Mouse (Mus musculus): Measurements from ENCODE around the gene Med28. TPM values are rescaled to one million over a fixed set of nuclear protein-coding genes. Genes with fewer than 3 reads are reported as not detected.

Med28 gene
- polyA plus RNA-seq, 1 experiment, result 4.4 TPM

DNA sequence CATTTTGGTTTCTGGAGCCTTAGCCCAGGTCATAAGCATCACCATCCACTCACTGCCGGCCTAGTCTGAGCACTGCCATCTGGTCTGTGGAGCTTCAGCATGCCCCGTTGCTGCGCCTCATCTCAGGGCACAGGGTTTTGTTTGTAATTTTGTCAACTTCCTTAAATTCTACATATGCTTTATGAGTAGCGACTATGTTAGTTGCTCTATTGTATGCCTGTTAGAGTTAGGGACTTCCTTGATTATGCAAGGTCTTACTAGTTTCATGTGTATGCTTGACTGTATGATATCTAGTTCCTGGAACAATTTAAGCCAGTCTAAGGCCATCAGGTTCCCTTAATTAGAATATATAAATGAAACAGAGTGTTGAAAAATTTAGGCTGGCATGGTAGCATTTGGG, 6.3 kb downstream of the Med28 start:
- Histone ChIP-seq H3K27me3 (ENCODE audit: control insufficient read depth) (no peaks in the 10 kb centered on the region), H3K4me3 (replicated peaks) (no peak overlapping the region), H3K9me3 (ENCODE audit: control insufficient read depth, low read length) (no peaks in the 10 kb centered on the region), H3K4me1 (ENCODE audit: control insufficient read depth) (peaks cover 10% of the 10 kb centered on the region), H3K36me3 (ENCODE audit: control insufficient read depth) (peaks cover 78% of the 10 kb centered on the region)
- no peak for TF ChIP-seq TAL1 (IDR thresholded peaks at IDR 0.05; ENCODE audit: low read length)
- TF ChIP-seq GATA1 (IDR thresholded peaks at IDR 0.05; ENCODE audit: low read length), result no peak

DNA sequence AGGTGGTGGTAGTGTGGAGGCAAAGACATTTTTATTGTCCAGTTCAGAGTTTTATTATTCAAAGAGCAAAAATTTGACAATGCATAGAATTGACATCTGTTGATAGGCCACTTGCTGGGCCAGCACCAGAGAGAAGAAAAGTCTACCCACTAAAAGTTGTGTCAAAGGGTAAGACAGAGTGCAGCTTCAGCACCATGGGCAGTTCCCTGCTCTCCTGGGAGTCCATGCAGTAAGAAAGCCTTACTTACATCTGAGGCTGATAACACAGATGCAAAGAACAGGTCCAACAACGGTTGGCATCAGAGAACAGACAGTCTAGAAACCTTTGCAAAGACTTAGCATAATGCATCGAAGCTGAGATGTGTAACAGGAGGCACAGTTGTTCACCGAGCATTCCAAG, 9.7 kb downstream of the Med28 start:
- no peak overlapping the region for H3K4me3 ChIP-seq (replicated peaks)
- H3K36me3 ChIP-seq (ENCODE audit: control insufficient read depth), result peaks cover 54% of the 10 kb centered on the region
- TF ChIP-seq TAL1 (IDR thresholded peaks at IDR 0.05; ENCODE audit: low read length), result no peak
- no peak for TF ChIP-seq GATA1 (IDR thresholded peaks at IDR 0.05; ENCODE audit: low read length)

GRCm38 (mm10) chr5:45534319-45535098, 14.5 kb downstream of the Med28 start:
- TF ChIP-seq GATA1 (IDR thresholded peaks at IDR 0.05; ENCODE audit: low read length) (no peak), TAL1 (IDR thresholded peaks at IDR 0.05; ENCODE audit: low read length) (no peak)
- peaks cover 4% of the 10 kb centered on the region for H3K4me1 ChIP-seq (ENCODE audit: control insufficient read depth)
- H3K9me3 ChIP-seq (ENCODE audit: control insufficient read depth, low read length), result no peaks in the 10 kb centered on the region
- H3K36me3 ChIP-seq (ENCODE audit: control insufficient read depth), result peaks cover 7% of the 10 kb centered on the region
- no peak overlapping the region for H3K4me3 ChIP-seq (replicated peaks)
- no peaks in the 10 kb centered on the region for H3K27me3 ChIP-seq (ENCODE audit: control insufficient read depth)

More for the DNA sequence above, 9.7 kb downstream of the Med28 start:
- no peaks in the 10 kb centered on the region for H3K9me3 ChIP-seq (ENCODE audit: control insufficient read depth, low read length)
- peaks cover 4% of the 10 kb centered on the region for H3K4me1 ChIP-seq (ENCODE audit: control insufficient read depth)
- no peaks in the 10 kb centered on the region for H3K27me3 ChIP-seq (ENCODE audit: control insufficient read depth)

DNA sequence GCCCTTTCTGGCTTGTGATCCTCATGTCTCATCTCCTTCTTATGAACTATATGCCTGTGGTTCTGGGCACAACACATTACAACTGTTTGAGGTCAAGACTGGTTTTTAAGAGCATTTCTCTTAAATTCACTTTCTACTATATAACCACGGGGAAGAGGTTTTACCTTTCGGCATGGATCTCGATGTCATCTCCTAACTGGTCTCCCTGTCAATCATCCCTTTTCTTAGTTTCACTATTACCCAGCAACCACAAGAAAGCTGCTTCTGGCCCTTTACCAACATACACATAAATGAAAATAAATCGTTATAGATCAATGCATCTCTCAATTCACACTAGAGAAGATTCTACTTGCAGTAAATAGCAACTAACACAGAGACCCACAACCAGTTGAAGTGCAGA, 15.1 kb downstream of the Med28 start:
- H3K4me1 ChIP-seq (ENCODE audit: control insufficient read depth), result peaks cover 4% of the 10 kb centered on the region
- H3K4me3 ChIP-seq (replicated peaks), result no peak overlapping the region
- peaks cover 3% of the 10 kb centered on the region; the same call in 1 of the 2 replicates for H3K36me3 ChIP-seq (ENCODE audit: control insufficient read depth)
- no peak for TF ChIP-seq GATA1 (IDR thresholded peaks at IDR 0.05; ENCODE audit: low read length)
- no peak for TF ChIP-seq TAL1 (IDR thresholded peaks at IDR 0.05; ENCODE audit: low read length)
- H3K9me3 ChIP-seq (ENCODE audit: control insufficient read depth, low read length), result no peaks in the 10 kb centered on the region
- no peaks in the 10 kb centered on the region for H3K27me3 ChIP-seq (ENCODE audit: control insufficient read depth)

DNA sequence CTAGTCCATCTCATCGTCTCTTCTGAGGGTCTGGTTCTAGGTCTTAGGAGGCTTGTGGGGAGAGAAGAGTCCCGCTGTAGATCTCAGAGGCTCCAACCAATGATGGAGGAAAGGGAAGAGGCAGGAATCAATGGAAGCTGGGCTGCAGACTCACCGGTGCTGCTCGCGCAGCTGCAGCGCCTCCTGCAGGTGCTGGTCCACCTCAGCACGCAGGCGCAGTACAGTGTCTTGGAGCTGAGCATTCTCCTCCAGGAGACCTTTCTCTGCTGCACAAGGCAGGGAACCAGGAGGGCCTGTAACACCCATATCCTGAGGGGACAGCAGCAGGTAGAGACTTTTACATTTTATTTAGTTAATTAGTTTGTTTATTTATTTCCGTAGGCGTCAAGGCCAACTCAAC, 19.5 kb downstream of the Med28 start:
- TF ChIP-seq TAL1 (IDR thresholded peaks at IDR 0.05; ENCODE audit: low read length) (no peak), GATA1 (IDR thresholded peaks at IDR 0.05; ENCODE audit: low read length) (no peak)
- H3K4me1 ChIP-seq (ENCODE audit: control insufficient read depth), result no peaks in the 10 kb centered on the region
- no peaks in the 10 kb centered on the region for H3K27me3 ChIP-seq (ENCODE audit: control insufficient read depth)
- H3K9me3 ChIP-seq (ENCODE audit: control insufficient read depth, low read length), result no peaks in the 10 kb centered on the region
- no peak overlapping the region for H3K4me3 ChIP-seq (replicated peaks)
- H3K36me3 ChIP-seq (ENCODE audit: control insufficient read depth), result no peaks in the 10 kb centered on the region

DNA sequence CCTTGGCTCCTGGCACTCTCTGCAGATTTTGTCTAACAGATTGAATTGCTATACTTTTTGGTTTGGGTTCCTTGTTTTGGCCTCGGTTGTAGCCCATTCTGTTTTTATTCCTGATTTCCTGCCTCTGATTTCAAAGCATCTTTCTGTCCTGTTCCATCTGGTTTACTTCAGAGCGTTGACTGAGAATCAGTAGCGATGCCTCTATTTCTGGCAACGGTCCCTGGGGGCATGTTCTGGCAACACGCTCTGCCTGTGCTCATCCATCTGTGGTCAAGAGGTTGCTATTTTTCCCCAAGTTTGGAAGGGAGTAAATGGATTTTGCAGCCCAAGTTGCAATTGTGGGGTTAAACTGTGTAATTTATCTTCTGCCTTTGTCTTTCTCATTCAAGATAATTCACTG, 23.3 kb downstream of the Med28 start:
- no peaks in the 10 kb centered on the region for H3K36me3 ChIP-seq (ENCODE audit: control insufficient read depth)
- no peak overlapping the region for H3K4me3 ChIP-seq (replicated peaks)
- no peaks in the 10 kb centered on the region for H3K4me1 ChIP-seq (ENCODE audit: control insufficient read depth)
- H3K27me3 ChIP-seq (ENCODE audit: control insufficient read depth), result no peaks in the 10 kb centered on the region
- no peak for TF ChIP-seq GATA1 (IDR thresholded peaks at IDR 0.05; ENCODE audit: low read length)
- TF ChIP-seq TAL1 (IDR thresholded peaks at IDR 0.05; ENCODE audit: low read length), result no peak
- no peaks in the 10 kb centered on the region for H3K9me3 ChIP-seq (ENCODE audit: control insufficient read depth, low read length)

- Histone ChIP-seq H3K9me3 (ENCODE audit: control insufficient read depth, low read length) (no peaks in the 10 kb centered on the region), H3K36me3 (ENCODE audit: control insufficient read depth) (no peaks in the 10 kb centered on the region), H3K4me1 (ENCODE audit: control insufficient read depth) (no peaks in the 10 kb centered on the region), H3K4me3 (replicated peaks) (no peak overlapping the region), H3K27me3 (ENCODE audit: control insufficient read depth) (no peaks in the 10 kb centered on the region)
- TF ChIP-seq TAL1 (IDR thresholded peaks at IDR 0.05; ENCODE audit: low read length) (no peak), GATA1 (IDR thresholded peaks at IDR 0.05; ENCODE audit: low read length) (no peak)
Measured at GRCm38 (mm10) chr5:45549586-45549985, 29.6 kb downstream of the Med28 start.

DNA sequence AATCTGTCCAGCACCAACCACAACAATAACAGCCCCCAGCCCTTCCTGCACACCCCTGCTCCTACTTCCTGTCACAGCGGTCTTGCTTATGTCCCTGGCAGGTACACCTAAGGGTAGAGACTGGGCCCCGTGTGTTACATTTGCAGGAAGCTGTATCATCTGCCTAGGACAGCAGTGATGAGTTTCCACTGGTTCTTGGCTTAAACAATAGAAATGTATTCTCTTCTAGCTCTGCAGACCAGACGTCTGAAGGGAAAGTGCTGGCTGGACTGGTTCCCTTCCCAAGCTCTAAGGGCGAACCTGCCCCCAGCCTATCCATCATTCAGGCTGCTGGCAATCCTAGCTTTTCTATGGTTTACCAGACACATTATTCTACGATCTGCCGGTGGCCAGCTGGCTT, 44.0 kb downstream of the Med28 start:
- Histone ChIP-seq H3K36me3 (ENCODE audit: control insufficient read depth) (no peaks in the 10 kb centered on the region), H3K27me3 (ENCODE audit: control insufficient read depth) (no peaks in the 10 kb centered on the region), H3K4me1 (ENCODE audit: control insufficient read depth) (peaks cover 6% of the 10 kb centered on the region; the same call in 1 of the 2 replicates), H3K4me3 (replicated peaks) (no peak overlapping the region), H3K9me3 (ENCODE audit: control insufficient read depth, low read length) (no peaks in the 10 kb centered on the region; the same call in 1 of the 2 replicates)
- TF ChIP-seq GATA1 (IDR thresholded peaks at IDR 0.05; ENCODE audit: low read length), result no peak
- TF ChIP-seq TAL1 (IDR thresholded peaks at IDR 0.05; ENCODE audit: low read length), result no peak

- no peaks in the 10 kb centered on the region for H3K27me3 ChIP-seq (ENCODE audit: control insufficient read depth)
- H3K9me3 ChIP-seq (ENCODE audit: control insufficient read depth, low read length), result no peaks in the 10 kb centered on the region; the same call in 1 of the 2 replicates
- TF ChIP-seq GATA1 (IDR thresholded peaks at IDR 0.05; ENCODE audit: low read length), result no peak
Measured at GRCm38 (mm10) chr5:45565829-45566228, 45.8 kb downstream of the Med28 start.

More at GRCm38 (mm10) chr5:45565829-45566228, 45.8 kb downstream of the Med28 start:
- no peak overlapping the region for H3K4me3 ChIP-seq (replicated peaks)
- no peaks in the 10 kb centered on the region for H3K36me3 ChIP-seq (ENCODE audit: control insufficient read depth)
- H3K4me1 ChIP-seq (ENCODE audit: control insufficient read depth), result no peaks in the 10 kb centered on the region

Measured in erythroblast, embryonic 14.5 days (primary cell).